Mouse (Mus musculus): ENCODE measurements around the gene Elmsan1.

The Elmsan1 gene

GRCm38 (mm10) chr12:84175659-84176061 is 43.0 kb downstream of the Elmsan1 start:
- ChIA-PET POLR2A (interaction anchor here (0.6 to 15.1 kb wide), 36 partner anchors 8 to 240 kb away, joined by 3 to 200 read pairs (median 5); partner anchors contain the start of gene Elmsan1 (in 1 of the 4)), CTCF (interaction anchor here (0.7 to 5.7 kb wide), 11 partner anchors 10 to 723 kb away, joined by 3 to 40 read pairs (median 3); no protein-coding TSS in a partner anchor)

GRCm38 (mm10) chr12:84174871-84175270 is 43.8 kb downstream of the Elmsan1 start:
- POLR2A ChIA-PET: interaction anchor here (1.0 to 15.1 kb wide), 17 partner anchors 10 to 101 kb away, joined by 3 to 200 read pairs (median 9); no protein-coding TSS in a partner anchor

GRCm38 (mm10) chr12:84174190-84174811 is 44.4 kb downstream of the Elmsan1 start:
- ChIA-PET CTCF (interaction anchor here (0.5 to 5.7 kb wide), 6 partner anchors 11 to 325 kb away, joined by 3 to 40 read pairs (median 4); partner anchors contain the start of gene Pnma1 (in 1 of the 4)), POLR2A (interaction anchor here in 3 of 4 experiments (0.5 to 15.1 kb wide), 19 partner anchors 9 to 578 kb away, joined by 3 to 200 read pairs (median 6); partner anchors contain the start of gene Ptgr2 (in 1 of the 3))

More at GRCm38 (mm10) chr12:84174871-84175270, 43.8 kb downstream of the Elmsan1 start:
- CTCF ChIA-PET: interaction anchor here in 3 of 4 experiments (0.5 to 5.7 kb wide), 4 partner anchors 11 to 325 kb away, joined by 3 to 40 read pairs (median 4); no protein-coding TSS in a partner anchor

- CTCF ChIA-PET: interaction anchor here in 2 of 4 experiments (0.7 to 5.7 kb wide), 5 partner anchors 10 to 62 kb away, joined by 3 to 40 read pairs (median 5); partner anchors contain the start of gene Pnma1 (in 1 of the 2)
Observed at GRCm38 (mm10) chr12:84173309-84173915, 45.3 kb downstream of the Elmsan1 start.

GRCm38 (mm10) chr12:84172862-84173261 is 45.8 kb downstream of the Elmsan1 start:
- ChIA-PET POLR2A (interaction anchor here in 2 of 4 experiments (1.0 to 15.1 kb wide), 11 partner anchors 10 to 278 kb away, joined by 3 to 200 read pairs (median 10); partner anchors contain the start of genes Aldh6a1 (in 1 of the 2), Lin52 (in 1 of the 2) and Ptgr2 (in 1 of the 2)), CTCF (interaction anchor here in 2 of 4 experiments (0.6 to 5.7 kb wide), 3 partner anchors 9 to 25 kb away, joined by 3 to 40 read pairs (median 11); no protein-coding TSS in a partner anchor)

More at GRCm38 (mm10) chr12:84173309-84173915, 45.3 kb downstream of the Elmsan1 start:
- POLR2A ChIA-PET: interaction anchor here in 3 of 4 experiments (0.5 to 15.1 kb wide), 17 partner anchors 8 to 278 kb away, joined by 3 to 200 read pairs (median 5); partner anchors contain the start of genes Aldh6a1 (in 1 of the 3), Lin52 (in 1 of the 3) and Ptgr2 (in 1 of the 3)

- CTCF ChIA-PET: interaction anchor here in 2 of 4 experiments (0.6 to 3.0 kb wide), 3 partner anchors 8 to 24 kb away, joined by 3 to 11 read pairs (median 3); no protein-coding TSS in a partner anchor
- POLR2A ChIA-PET: interaction anchor here in 3 of 4 experiments (0.7 to 15.1 kb wide), 10 partner anchors 9 to 279 kb away, joined by 3 to 200 read pairs (median 6); partner anchors contain the start of genes Aldh6a1 (in 1 of the 3) and Lin52 (in 1 of the 3)
Observed at GRCm38 (mm10) chr12:84172216-84172615, 46.5 kb downstream of the Elmsan1 start.

- POLR2A ChIA-PET: interaction anchor here in 2 of 4 experiments (0.9 to 15.1 kb wide), 6 partner anchors 10 to 442 kb away, joined by 3 to 200 read pairs (median 4); no protein-coding TSS in a partner anchor
- CTCF ChIA-PET: interaction anchor here in 1 of 4 experiments (0.7 kb wide), 1 partner anchor 85 kb away, joined by 3 read pairs; no protein-coding TSS in a partner anchor
Observed at GRCm38 (mm10) chr12:84170610-84171009, 48.1 kb downstream of the Elmsan1 start.

GRCm38 (mm10) chr12:84165631-84166373 is 52.9 kb downstream of the Elmsan1 start:
- POLR2A ChIA-PET: interaction anchor here in 2 of 4 experiments (1.0 to 7.1 kb wide), 13 partner anchors 8 to 80 kb away, joined by 3 to 80 read pairs (median 5); partner anchors contain the start of gene Pnma1 (in 2 of the 2)
- CTCF ChIA-PET: interaction anchor here (0.7 to 5.1 kb wide), 4 partner anchors 10 to 47 kb away, joined by 3 to 40 read pairs (median 4); no protein-coding TSS in a partner anchor

- ChIA-PET CTCF (interaction anchor here (0.7 to 5.1 kb wide), 16 partner anchors 8 to 203 kb away, joined by 3 to 40 read pairs (median 6); partner anchors contain the start of gene Pnma1 (in 1 of the 4)), POLR2A (interaction anchor here (0.6 to 7.1 kb wide), 26 partner anchors 9 to 445 kb away, joined by 3 to 80 read pairs (median 4); partner anchors contain the start of gene Pnma1 (in 1 of the 4))
Observed at GRCm38 (mm10) chr12:84163586-84164110, 55.0 kb downstream of the Elmsan1 start.

- POLR2A ChIA-PET: interaction anchor here (0.6 to 7.1 kb wide), 26 partner anchors 8 to 288 kb away, joined by 3 to 80 read pairs (median 4); partner anchors contain the start of genes Lin52 (in 1 of the 4), Pnma1 (in 1 of the 4) and Rnf113a2 (in 1 of the 4)
Observed at GRCm38 (mm10) chr12:84163133-84163532, 55.5 kb downstream of the Elmsan1 start.

GRCm38 (mm10) chr12:84161616-84162433 is 56.9 kb downstream of the Elmsan1 start:
- CTCF ChIA-PET: interaction anchor here (0.6 to 5.1 kb wide), 35 partner anchors 9 to 674 kb away, joined by 3 to 40 read pairs (median 4); partner anchors contain the start of genes Elmsan1 (in 2 of the 4), Dnal1 (in 1 of the 4), Pnma1 (in 1 of the 4) and Ptgr2 (in 1 of the 4)
- POLR2A ChIA-PET: interaction anchor here (0.6 to 7.1 kb wide), 33 partner anchors 9 to 1020 kb away, joined by 3 to 80 read pairs (median 5); partner anchors contain the start of genes Pnma1 (in 2 of the 4) and Acot1 (in 1 of the 4)

More at GRCm38 (mm10) chr12:84163133-84163532, 55.5 kb downstream of the Elmsan1 start:
- CTCF ChIA-PET: interaction anchor here (0.9 to 5.1 kb wide), 14 partner anchors 10 to 95 kb away, joined by 3 to 40 read pairs (median 6); partner anchors contain the start of gene Pnma1 (in 1 of the 4)

GRCm38 (mm10) chr12:84161116-84161515 is 57.6 kb downstream of the Elmsan1 start:
- CTCF ChIA-PET: interaction anchor here (0.6 to 5.1 kb wide), 20 partner anchors 12 to 1237 kb away, joined by 3 to 40 read pairs (median 5); partner anchors contain the start of genes Dnal1 (in 1 of the 4) and Elmsan1 (in 1 of the 4)
- POLR2A ChIA-PET: interaction anchor here in 2 of 4 experiments (0.6 to 7.1 kb wide), 20 partner anchors 8 to 584 kb away, joined by 3 to 80 read pairs (median 5); partner anchors contain the start of genes Pnma1 (in 2 of the 2) and Acot1 (in 1 of the 2)

- ChIA-PET CTCF (interaction anchor here (0.6 to 3.9 kb wide), 7 partner anchors 16 to 1237 kb away, joined by 3 to 36 read pairs (median 5); partner anchors contain the start of gene Elmsan1 (in 1 of the 4)), POLR2A (interaction anchor here in 2 of 4 experiments (0.7 to 7.1 kb wide), 13 partner anchors 10 to 583 kb away, joined by 3 to 80 read pairs (median 11); partner anchors contain the start of gene Pnma1 (in 2 of the 2))
Observed at GRCm38 (mm10) chr12:84160491-84160890, 58.2 kb downstream of the Elmsan1 start.

- CTCF ChIA-PET: interaction anchor here in 3 of 4 experiments (0.6 to 1.2 kb wide), 4 partner anchors 9 to 122 kb away, joined by 3 to 5 read pairs (median 3); partner anchors contain the start of gene Pnma1 (in 1 of the 3)
Observed at GRCm38 (mm10) chr12:84158156-84158555, 60.5 kb downstream of the Elmsan1 start.

GRCm38 (mm10) chr12:84156210-84156609 is 62.5 kb downstream of the Elmsan1 start:
- ChIA-PET CTCF (no interaction called here), POLR2A (interaction anchor here in 1 of 4 experiments (0.8 kb wide), 1 partner anchor 19 kb away, joined by 3 read pairs; no protein-coding TSS in a partner anchor)

More at GRCm38 (mm10) chr12:84158156-84158555, 60.5 kb downstream of the Elmsan1 start:
- POLR2A ChIA-PET: interaction anchor here in 2 of 4 experiments (0.7 to 1.7 kb wide), 8 partner anchors 8 to 470 kb away, joined by 3 to 8 read pairs (median 3); partner anchors contain the start of gene Pnma1 (in 1 of the 2)
